Mouse (Mus musculus) heart, postnatal 0 days (tissue): Measurements from ENCODE around the gene Cnot2.

ENCODE experiments used
- CTCF ChIP-seq: IDR thresholded peaks from 2 replicates; pipeline ENCODE4 v1.5.1; 2016; ENCODE audit warnings: antibody characterized with exemption, control low read depth, low read depth
- EP300 ChIP-seq: IDR thresholded peaks from 2 replicates; pipeline ENCODE4 v1.6.1; 2016; ENCODE audit warnings: antibody characterized with exemption, low read depth

- no peak for TF ChIP-seq CTCF
- no peak for TF ChIP-seq EP300
These were observed 24.1 kb downstream of the Cnot2 start for GRCm38 (mm10) chr10:116557166-116557565.
